Mouse (Mus musculus) C2C12 (cell line): Measurements from ENCODE around the gene Thsd7a. TPM values are rescaled to one million over a fixed set of nuclear protein-coding genes. Genes with fewer than 3 reads are reported as not detected.

ENCODE experiments used
- H3K27me3 ChIP-seq: one replicate; pipeline ENCODE4 v1.6.1; 2011; ENCODE audit not compliant: control insufficient read depth, insufficient read depth, insufficient read length
- H3K36me3 ChIP-seq: one replicate; pipeline ENCODE4 v1.6.1; 2011; ENCODE audit not compliant: control insufficient read depth, insufficient read depth
- H3K4me3 ChIP-seq: one replicate; pipeline ENCODE4 v1.5.1; 2011; ENCODE audit warnings: mild to moderate bottlenecking, control low read depth; ENCODE audit not compliant: poor library complexity, insufficient read depth, severe bottlenecking
- H3K79me2 ChIP-seq: one replicate; pipeline ENCODE4 v1.6.1; 2011; ENCODE audit not compliant: control insufficient read depth, insufficient read depth
- H3K79me3 ChIP-seq: one replicate; pipeline ENCODE4 v1.6.1; 2011; ENCODE audit warnings: low read depth, control low read depth
- H3ac ChIP-seq: one replicate; pipeline ENCODE3; 2011; ENCODE audit warnings: low read depth; ENCODE audit not compliant: control insufficient read depth, insufficient read length
- CEBPB ChIP-seq: IDR thresholded peaks from one replicate; pipeline ENCODE4 v1.6.1; 2011; ENCODE audit warnings: low read depth, mild to moderate bottlenecking, control low read depth, moderate library complexity
- CTCF ChIP-seq: IDR thresholded peaks from one replicate; pipeline ENCODE4 v1.5.1; 2011; ENCODE audit not compliant: control insufficient read depth, insufficient read depth, insufficient read length
- FOSL1 ChIP-seq: IDR thresholded peaks from one replicate; pipeline ENCODE4 v1.8.0; 2011; ENCODE audit warnings: mild to moderate bottlenecking, low read length; ENCODE audit not compliant: poor library complexity, insufficient read depth, severe bottlenecking
- MAX ChIP-seq: IDR thresholded peaks from one replicate; pipeline ENCODE4 v1.6.1; 2011; ENCODE audit warnings: mild to moderate bottlenecking, control low read depth
- MYOD1 ChIP-seq: IDR thresholded peaks from one replicate; pipeline ENCODE4 v1.6.1; 2011; ENCODE audit warnings: low read depth; ENCODE audit not compliant: control insufficient read depth, insufficient read length
- MYOG ChIP-seq: IDR thresholded peaks from one replicate; pipeline ENCODE4 v1.6.1; 2011; ENCODE audit not compliant: control insufficient read depth, insufficient read length; ENCODE audit errors: extremely low read depth
- USF1 ChIP-seq: IDR thresholded peaks from one replicate; pipeline ENCODE4 v1.6.1; 2011; ENCODE audit warnings: low read depth, mild to moderate bottlenecking, control low read depth, moderate library complexity
- polyA plus RNA-seq: library from polyadenylated mRNA; unstranded; fragments of >200 nt; fragmentation: generic; extraction: Trizol; gene quantifications from one replicate; pipeline ENCODE4 v1.2.1, GENCODE M21; 2012; ENCODE audit warnings: missing spikeins

Thsd7a gene
- polyA plus RNA-seq, 1 experiment = 4.2 TPM

DNA sequence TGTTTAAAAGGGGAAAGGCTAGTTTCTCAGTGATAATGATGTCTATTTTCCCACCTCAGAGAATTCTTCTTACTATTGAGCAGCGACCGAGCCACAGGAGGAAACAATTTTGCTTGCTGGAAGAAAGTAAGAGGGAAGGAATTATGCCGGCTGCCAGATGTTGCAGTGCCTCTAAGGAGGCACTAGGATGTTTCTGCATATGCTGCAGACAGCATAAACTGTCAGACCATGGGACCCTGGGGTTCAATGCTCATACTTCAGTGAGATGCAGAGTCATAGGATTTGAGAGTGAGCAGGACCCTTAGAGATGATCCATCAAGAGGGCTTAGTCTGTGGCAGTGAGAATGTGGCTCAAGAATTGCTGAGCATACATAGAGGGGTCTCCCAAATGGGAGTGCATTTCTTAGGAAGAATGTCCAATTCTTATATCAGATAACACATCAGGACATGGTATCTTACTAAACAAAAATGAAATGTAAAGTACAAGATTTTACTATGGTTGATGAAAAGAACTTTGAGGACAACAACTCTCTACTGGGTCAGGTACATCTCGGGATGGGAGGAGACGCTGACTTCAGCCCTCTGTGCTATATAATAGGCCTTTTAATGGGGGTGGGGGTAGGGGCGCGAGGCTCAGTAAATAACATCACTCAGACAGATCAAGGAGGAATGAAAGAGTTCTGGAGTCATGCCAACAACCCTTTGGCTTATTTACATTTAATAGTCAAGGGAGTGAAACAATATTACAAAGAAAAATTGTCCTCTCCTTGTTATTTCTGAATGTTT, 281.7 kb downstream of the Thsd7a start:
- Histone ChIP-seq H3ac (no peak overlapping the region), H3K79me3 (no peaks in the 10 kb centered on the region), H3K79me2 (no peaks in the 10 kb centered on the region), H3K4me3 (no peak overlapping the region), H3K27me3 (no peaks in the 10 kb centered on the region), H3K36me3 (no peaks in the 10 kb centered on the region)
- TF ChIP-seq USF1 = no peak
- no peak for TF ChIP-seq FOSL1
- TF ChIP-seq MAX = no peak
- no peak for TF ChIP-seq CTCF
- no peak for TF ChIP-seq MYOD1
- TF ChIP-seq MYOG = no peak
- TF ChIP-seq CEBPB = no peak

DNA sequence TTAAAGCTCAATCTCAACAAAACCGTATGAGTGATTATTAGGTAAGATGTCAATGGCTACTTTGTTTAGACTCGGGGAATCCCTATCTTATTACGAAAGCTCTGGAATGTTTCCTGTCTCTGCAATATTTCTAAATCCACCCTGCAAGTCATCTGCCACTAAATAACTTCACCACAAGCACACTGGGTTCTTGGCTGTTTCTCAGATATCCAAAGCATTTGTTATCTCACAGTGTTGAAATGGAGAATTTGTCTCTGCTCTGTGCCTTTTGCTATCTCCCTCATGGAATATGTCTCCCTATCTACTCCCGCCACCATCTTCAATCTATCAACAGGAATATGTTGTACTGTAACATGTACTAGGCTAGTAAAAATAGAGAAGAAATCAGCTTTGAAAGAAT, 290.4 kb downstream of the Thsd7a start:
- no peak overlapping the region for H3K4me3 ChIP-seq
- H3K79me2 ChIP-seq = no peaks in the 10 kb centered on the region
- no peak overlapping the region for H3ac ChIP-seq
- TF ChIP-seq CEBPB (peak; percentile 54), USF1 (no peak)
- H3K36me3 ChIP-seq = no peaks in the 10 kb centered on the region
- H3K79me3 ChIP-seq = no peaks in the 10 kb centered on the region
- H3K27me3 ChIP-seq = no peaks in the 10 kb centered on the region

DNA sequence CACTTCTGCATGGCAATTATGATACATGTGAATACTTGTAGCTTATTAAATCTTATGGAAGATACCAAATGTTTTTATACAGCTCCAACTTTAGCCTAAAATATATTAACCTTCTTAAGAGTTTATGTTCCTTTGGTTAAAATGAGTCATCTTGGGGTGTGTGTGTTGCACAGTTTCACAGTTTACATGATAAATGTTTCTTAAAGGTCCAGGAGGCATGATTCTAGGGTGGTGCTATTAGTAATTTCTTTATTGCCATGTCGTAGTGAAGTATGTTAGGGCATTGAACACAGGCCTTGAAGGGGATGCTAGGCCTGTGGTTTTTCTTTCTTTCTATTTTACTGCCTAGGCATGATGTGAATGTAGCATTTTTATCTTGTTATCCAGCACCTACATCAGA, 291.8 kb downstream of the Thsd7a start:
- H3K79me2 ChIP-seq = no peaks in the 10 kb centered on the region
- H3K79me3 ChIP-seq = no peaks in the 10 kb centered on the region
- no peak overlapping the region for H3ac ChIP-seq
- TF ChIP-seq MAX (no peak), MYOG (no peak), FOSL1 (no peak), CEBPB (no peak), MYOD1 (no peak), CTCF (no peak), USF1 (no peak)
- H3K4me3 ChIP-seq = no peak overlapping the region
- no peaks in the 10 kb centered on the region for H3K36me3 ChIP-seq
- H3K27me3 ChIP-seq = no peaks in the 10 kb centered on the region

DNA sequence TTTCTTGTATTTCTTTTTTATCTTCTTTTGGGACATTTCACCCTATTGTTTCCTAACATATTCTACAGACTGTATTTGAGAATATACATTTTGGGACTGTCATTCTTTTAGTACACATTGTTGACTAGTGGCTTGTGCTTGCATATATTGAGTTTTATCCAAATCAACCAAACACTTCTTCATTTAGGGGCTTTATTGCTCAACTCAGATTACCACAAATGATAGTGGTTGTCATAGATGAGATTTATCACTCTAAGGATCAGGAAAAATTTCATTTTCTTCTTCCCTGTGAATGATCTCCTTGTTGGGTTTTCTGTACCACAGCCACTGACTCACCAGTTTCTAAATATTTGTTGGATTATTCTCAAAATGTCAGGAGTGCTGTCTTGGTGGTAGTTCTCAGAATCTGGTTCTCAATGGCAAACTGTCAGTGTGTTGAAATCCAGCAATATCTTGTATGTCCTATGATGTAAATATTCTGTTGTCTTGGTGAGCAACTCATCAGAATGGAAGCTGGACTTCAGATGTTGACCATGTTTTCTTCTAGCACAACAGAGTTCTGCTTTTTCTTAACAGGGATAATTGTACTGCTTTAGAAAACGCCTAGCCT, 294.2 kb downstream of the Thsd7a start:
- H3K79me3 ChIP-seq = no peaks in the 10 kb centered on the region
- no peaks in the 10 kb centered on the region for H3K36me3 ChIP-seq
- no peak overlapping the region for H3ac ChIP-seq
- no peak overlapping the region for H3K4me3 ChIP-seq
- TF ChIP-seq MAX (no peak), MYOD1 (no peak), CEBPB (peak; percentile 66), FOSL1 (no peak)
- H3K27me3 ChIP-seq = no peaks in the 10 kb centered on the region
- no peaks in the 10 kb centered on the region for H3K79me2 ChIP-seq

DNA sequence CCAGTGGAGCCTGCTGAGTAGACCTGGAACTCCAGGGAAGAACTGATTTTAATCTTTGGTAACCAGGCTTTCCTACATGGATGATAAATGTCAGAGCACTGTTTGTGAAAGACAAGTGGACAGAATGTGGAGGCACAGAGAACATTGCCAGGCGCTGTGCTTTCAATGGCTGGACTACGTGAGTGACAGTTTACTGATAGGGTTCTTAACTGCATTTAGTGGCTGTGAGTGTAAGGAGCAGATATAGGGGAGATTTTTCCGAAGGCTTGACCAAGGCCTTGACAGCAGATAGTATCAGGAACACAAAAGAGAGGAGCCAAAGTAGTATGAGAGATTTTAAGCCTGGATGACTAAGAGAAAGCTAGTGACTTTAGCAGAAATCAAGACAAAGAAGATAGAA, 295.1 kb downstream of the Thsd7a start:
- H3K4me3 ChIP-seq = no peak overlapping the region
- no peak overlapping the region for H3ac ChIP-seq
- no peaks in the 10 kb centered on the region for H3K79me2 ChIP-seq
- H3K79me3 ChIP-seq = no peaks in the 10 kb centered on the region
- H3K27me3 ChIP-seq = no peaks in the 10 kb centered on the region
- TF ChIP-seq MYOD1 (no peak), USF1 (no peak), CTCF (no peak), MAX (no peak), MYOG (no peak), CEBPB (no peak), FOSL1 (no peak)
- H3K36me3 ChIP-seq = no peaks in the 10 kb centered on the region

DNA sequence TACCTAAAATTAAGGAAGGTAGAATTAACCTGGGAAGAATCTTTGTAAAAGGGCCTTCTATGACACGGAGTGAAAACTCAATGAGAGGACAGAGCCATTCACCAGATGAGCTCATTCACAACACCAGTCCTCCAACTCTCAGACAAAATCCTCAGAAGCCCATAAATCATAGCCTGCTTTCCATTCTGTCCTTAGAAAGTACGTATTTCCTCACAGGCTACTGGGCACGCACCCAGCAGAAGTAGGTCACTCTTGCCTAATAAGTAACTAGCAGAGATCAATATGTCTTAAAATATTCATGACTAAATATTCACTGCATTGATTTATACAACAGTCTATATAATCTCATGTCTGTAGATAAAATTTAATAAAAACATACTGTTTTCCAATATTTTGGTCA, 300.4 kb downstream of the Thsd7a start:
- no peaks in the 10 kb centered on the region for H3K36me3 ChIP-seq
- no peaks in the 10 kb centered on the region for H3K79me2 ChIP-seq
- H3K27me3 ChIP-seq = no peaks in the 10 kb centered on the region
- no peaks in the 10 kb centered on the region for H3K79me3 ChIP-seq
- H3ac ChIP-seq = no peak overlapping the region
- TF ChIP-seq FOSL1 (no peak), USF1 (no peak), CTCF (no peak), MYOG (no peak), CEBPB (no peak), MYOD1 (no peak), MAX (no peak)
- no peak overlapping the region for H3K4me3 ChIP-seq
